Mouse (Mus musculus) neural tube, embryonic 14.5 days (tissue): ENCODE measurements around the gene Kmt5c. TPM values are rescaled to one million over a fixed set of nuclear protein-coding genes. Genes with fewer than 3 reads are reported as not detected.

ENCODE experiments used
- ATAC-seq: fragments of 200-750 bp; cut with Nextera tagmentation; 2 replicates; pipeline ENCODE4 v1.8.0; 2017; ENCODE audit warnings: low read depth, mild to moderate bottlenecking, moderate TSS enrichment, moderate library complexity
- H3K27ac ChIP-seq: fragments of 300-500 bp; sonication (generic); 2 replicates; pipeline ENCODE4 v1.5.1; 2014; ENCODE audit warnings: low read depth, mild to moderate bottlenecking, control low read depth, low read length, moderate library complexity, mixed read lengths
- H3K27me3 ChIP-seq: fragments of 300-500 bp; sonication (generic); 2 replicates; pipeline ENCODE4 v1.6.1; 2014; ENCODE audit warnings: low read length; ENCODE audit not compliant: control insufficient read depth, insufficient read depth
- H3K36me3 ChIP-seq: fragments of 300-500 bp; sonication (generic); 2 replicates; pipeline ENCODE4 v1.6.1; 2014; ENCODE audit warnings: low read length, mixed read lengths; ENCODE audit not compliant: control insufficient read depth, insufficient read depth
- H3K4me1 ChIP-seq: fragments of 300-500 bp; sonication (generic); 2 replicates; pipeline ENCODE4 v1.6.1; 2014; ENCODE audit warnings: low read length; ENCODE audit not compliant: control insufficient read depth, insufficient read depth
- H3K4me2 ChIP-seq: fragments of 300-500 bp; sonication (generic); 2 replicates; pipeline ENCODE4 v1.6.1; 2014; ENCODE audit warnings: mild to moderate bottlenecking, low read depth, low read length, control low read depth
- H3K4me3 ChIP-seq: fragments of 300-500 bp; sonication (generic); 2 replicates; pipeline ENCODE4 v1.5.1; 2014; ENCODE audit warnings: low read depth, low read length, control low read depth, mixed read lengths
- H3K9ac ChIP-seq: fragments of 300-500 bp; sonication (generic); replicated peaks from 2 replicates; pipeline ENCODE4 v1.6.1; 2014; ENCODE audit warnings: low read depth, mild to moderate bottlenecking, control low read depth, low read length, mixed read lengths
- H3K9me3 ChIP-seq: fragments of 300-500 bp; sonication (generic); 2 replicates; pipeline ENCODE4 v1.6.1; 2016; ENCODE audit warnings: low read length; ENCODE audit not compliant: control insufficient read depth
- WGBS: fragments of 180-500 bp; shearing (Covaris S2); extraction: QIAGEN DNeasy Blood & Tissue Kit; methylation state at CpG from one replicate; pipeline ENCODE4 v1.1.7; 2014; 5-methylcytosine and 5-hydroxymethylcytosine counted together
- polyA plus RNA-seq: library from polyadenylated mRNA; unstranded; fragments of >200 nt; fragmentation: Nextera tagmentation; extraction: Ambion mirVana; gene quantifications from 2 replicates; pipeline ENCODE4 v1.2.1, GENCODE M21; 2014

The Kmt5c gene
- polyA plus RNA-seq, 1 experiment from 2014 or later = 50.9 TPM

GRCm38 (mm10) chr7:4751971-4752820, 12.3 kb downstream of the Kmt5c start:
- no peak overlapping the region; the same call in 1 of the 2 replicates for H3K9ac ChIP-seq
- H3K4me2 ChIP-seq = peak overlapping the region; percentile 38
- 3% methylated on average over 30 of the region's 30 CpGs for WGBS
- no peaks in the 10 kb centered on the region for H3K36me3 ChIP-seq
- H3K27ac ChIP-seq = no peak overlapping the region
- H3K4me3 ChIP-seq = peak overlapping the region; percentile 18
- H3K27me3 ChIP-seq = no peaks in the 10 kb centered on the region
- peak; percentile 74 for ATAC-seq
- 0 out of 2 replicates have a peak, but pooled peaks cover 3% of the 10 kb centered on the region for H3K4me1 ChIP-seq
- no peaks in the 10 kb centered on the region for H3K9me3 ChIP-seq

GRCm38 (mm10) chr7:4752821-4753570, 13.1 kb downstream of the Kmt5c start, which contains the start of gene Cox6b2:
Gene Cox6b2, minus strand, starts transcription at chr7:4753094.
- 3% methylated on average over 24 of the region's 24 CpGs for WGBS
- Histone ChIP-seq H3K9me3 (no peaks in the 10 kb centered on the region), H3K9ac (peak within 1 kb of the TSS; percentile 7; the same call in 1 of the 2 replicates)

GRCm38 (mm10) chr7:4759670-4760069, 19.8 kb downstream of the Kmt5c start:
- no peak for ATAC-seq
- Histone ChIP-seq H3K36me3 (no peaks in the 10 kb centered on the region), H3K9me3 (no peaks in the 10 kb centered on the region), H3K4me2 (no peak overlapping the region), H3K27me3 (no peaks in the 10 kb centered on the region), H3K4me3 (no peak overlapping the region), H3K4me1 (no peaks in the 10 kb centered on the region), H3K9ac (no peak overlapping the region), H3K27ac (no peak overlapping the region)
- 67% methylated on average over 1 of the region's 1 CpGs for WGBS

More at GRCm38 (mm10) chr7:4752821-4753570, 13.1 kb downstream of the Kmt5c start, which contains the start of gene Cox6b2:
- Histone ChIP-seq H3K4me2 (peak within 1 kb of the TSS; percentile 38), H3K27ac (no peak within 1 kb of the TSS), H3K36me3 (no peaks in the 10 kb centered on the region), H3K4me1 (0 out of 2 replicates have a peak, but pooled peaks cover 3% of the 10 kb centered on the region), H3K4me3 (peak within 1 kb of the TSS; percentile 18), H3K27me3 (no peaks in the 10 kb centered on the region)
- peak; percentile 95 for ATAC-seq

GRCm38 (mm10) chr7:4764946-4765710, 25.2 kb downstream of the Kmt5c start:
- H3K4me2 ChIP-seq = no peak overlapping the region
- no peak overlapping the region for H3K9ac ChIP-seq
- H3K36me3 ChIP-seq = no peaks in the 10 kb centered on the region
- H3K4me3 ChIP-seq = no peak overlapping the region
- ATAC-seq = no peak
- WGBS = 13% methylated on average over 4 of the region's 4 CpGs
- no peaks in the 10 kb centered on the region for H3K4me1 ChIP-seq
- H3K27ac ChIP-seq = no peak overlapping the region
- no peaks in the 10 kb centered on the region for H3K27me3 ChIP-seq
- no peaks in the 10 kb centered on the region for H3K9me3 ChIP-seq

GRCm38 (mm10) chr7:4771202-4771601, 31.3 kb downstream of the Kmt5c start, which contains the start of gene Fam71e2:
Gene Fam71e2, minus strand, starts transcription at chr7:4771302.
- no peak within 1 kb of the TSS for H3K4me2 ChIP-seq
- ATAC-seq = no peak
- peaks cover 7% of the 10 kb centered on the region for H3K27me3 ChIP-seq
- WGBS = 81% methylated on average over 3 of the region's 5 CpGs
- no peaks in the 10 kb centered on the region for H3K4me1 ChIP-seq
- no peaks in the 10 kb centered on the region for H3K9me3 ChIP-seq
- no peak within 1 kb of the TSS for H3K9ac ChIP-seq
- H3K4me3 ChIP-seq = no peak within 1 kb of the TSS
- no peaks in the 10 kb centered on the region for H3K36me3 ChIP-seq
- H3K27ac ChIP-seq = no peak within 1 kb of the TSS

- Histone ChIP-seq H3K4me3 (no peak overlapping the region), H3K4me1 (peaks cover 7% of the 10 kb centered on the region; the same call in 1 of the 2 replicates), H3K27ac (no peak overlapping the region; the same call in 1 of the 2 replicates), H3K27me3 (peaks cover 36% of the 10 kb centered on the region), H3K36me3 (no peaks in the 10 kb centered on the region), H3K4me2 (no peak overlapping the region), H3K9me3 (no peaks in the 10 kb centered on the region), H3K9ac (no peak overlapping the region)
- no peak for ATAC-seq
- WGBS = 54% methylated on average over 10 of the region's 10 CpGs
Observed at GRCm38 (mm10) chr7:4776131-4776530, 36.2 kb downstream of the Kmt5c start.

GRCm38 (mm10) chr7:4776861-4777830, 37.2 kb downstream of the Kmt5c start:
- peak; percentile 77 for ATAC-seq
- peak overlapping the region; percentile 28; the same call in 1 of the 2 replicates for H3K9ac ChIP-seq
- peaks cover 36% of the 10 kb centered on the region for H3K27me3 ChIP-seq
- under 1% methylated on average over 41 of the region's 56 CpGs for WGBS
- H3K36me3 ChIP-seq = no peaks in the 10 kb centered on the region
- H3K4me3 ChIP-seq = peak overlapping the region; percentile 26; the same call in 1 of the 2 replicates
- H3K9me3 ChIP-seq = no peaks in the 10 kb centered on the region
- peaks cover 7% of the 10 kb centered on the region; the same call in 1 of the 2 replicates for H3K4me1 ChIP-seq
- H3K27ac ChIP-seq = no peak overlapping the region
- peak overlapping the region; percentile 41 for H3K4me2 ChIP-seq
